Mouse (Mus musculus): ENCODE data around the gene Ptpn5.

Ptpn5 gene

GRCm38 (mm10) chr7:47113383-47113782 lies 20.1 kb downstream of the Ptpn5 start:
- intact Hi-C loops (cut with DNase I): no loop called here

DNA sequence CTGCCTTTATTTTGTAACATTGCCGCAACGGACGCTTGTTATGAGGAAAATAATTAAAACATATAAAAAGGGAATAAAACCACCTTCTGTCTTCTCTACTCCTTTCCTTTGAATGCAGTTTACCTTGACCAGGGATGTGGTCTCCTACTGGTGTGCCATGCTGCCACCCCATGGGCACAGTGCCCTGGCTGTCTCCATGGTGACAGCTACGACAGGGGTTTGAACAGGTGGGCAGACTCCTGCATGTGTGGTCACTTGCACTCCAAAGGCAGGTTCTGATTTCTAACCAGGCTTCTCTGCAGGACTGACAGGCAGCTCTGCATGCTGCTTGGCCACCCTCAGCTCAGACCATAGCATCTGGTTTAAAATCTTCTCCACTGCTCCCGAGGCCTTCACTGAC lies 21.4 kb downstream of the Ptpn5 start:
- intact Hi-C loops (cut with DNase I): no loop called here

DNA sequence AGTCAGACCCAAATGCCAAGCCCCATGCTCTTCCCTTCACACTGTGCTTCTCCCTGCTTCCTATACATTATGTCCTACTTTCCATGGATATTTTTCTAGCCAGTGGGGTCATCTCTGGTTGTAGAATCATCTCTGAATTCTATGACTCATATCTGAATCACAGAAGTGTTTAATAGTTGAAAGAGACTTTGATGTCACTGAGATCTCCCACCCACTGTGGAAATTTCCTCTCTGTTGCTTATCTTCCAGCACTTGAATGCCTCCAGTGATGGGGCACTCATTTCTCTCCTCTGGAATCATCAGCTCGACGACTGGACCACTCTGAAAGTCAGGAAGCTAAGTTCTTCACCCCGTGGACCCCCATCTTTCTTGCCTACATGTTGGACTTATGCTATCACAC lies 22.4 kb downstream of the Ptpn5 start:
- intact Hi-C loops (cut with DNase I): no loop called here

DNA sequence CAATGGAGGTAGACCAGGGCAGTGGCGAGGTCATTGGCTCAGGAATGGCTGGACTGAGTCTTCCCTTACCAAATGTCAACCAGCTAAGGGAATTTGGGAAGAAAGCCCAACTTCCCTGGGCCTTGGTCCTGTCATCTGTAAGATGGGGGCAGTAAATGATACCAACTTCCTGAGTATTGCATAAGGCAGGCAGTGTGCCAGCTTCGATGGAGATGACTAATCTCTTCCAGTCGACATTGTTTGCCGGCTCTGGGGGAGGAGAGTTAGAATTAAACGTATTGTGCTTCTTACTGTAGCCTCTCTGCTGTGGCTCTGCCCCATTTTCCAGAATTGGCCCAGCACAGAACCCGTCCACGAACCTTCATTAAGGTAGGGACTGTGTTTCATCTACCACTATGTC lies 23.0 kb downstream of the Ptpn5 start:
- intact Hi-C loops (cut with DNase I): no loop called here

- intact Hi-C loops (cut with DNase I): no loop called here
Measured at GRCm38 (mm10) chr7:47108779-47109189, 24.7 kb downstream of the Ptpn5 start.

- intact Hi-C loops (cut with DNase I): no loop called here
Measured at GRCm38 (mm10) chr7:47106949-47107348, 26.5 kb downstream of the Ptpn5 start.

- intact Hi-C loops (cut with DNase I): loop anchor here (1.0 kb wide), 1 partner anchor 12 kb away; no protein-coding TSS in a partner anchor
Measured at GRCm38 (mm10) chr7:47103671-47104414, 29.6 kb downstream of the Ptpn5 start.

- intact Hi-C loops (cut with DNase I): no loop called here
Measured at GRCm38 (mm10) chr7:47102970-47103369, 30.5 kb downstream of the Ptpn5 start.

DNA sequence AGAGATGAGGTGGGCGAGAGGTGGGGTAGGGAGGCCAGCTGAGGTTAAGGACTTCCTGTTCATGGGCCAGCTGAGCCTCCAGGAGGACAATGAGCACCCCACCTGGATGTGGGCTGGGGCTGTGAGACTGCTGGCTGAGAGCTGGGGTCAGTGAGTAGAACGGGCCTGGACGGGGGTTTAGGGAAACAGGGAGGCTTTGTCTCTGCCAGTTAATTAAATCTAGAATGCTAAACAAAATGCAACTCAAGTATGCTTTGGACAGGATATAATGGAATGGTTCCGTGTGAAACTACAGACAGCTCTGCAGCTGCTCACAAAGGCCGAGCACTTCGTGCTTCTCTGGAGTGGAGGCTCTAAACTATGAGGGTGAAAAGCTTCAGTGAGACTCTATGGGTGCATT lies 32.9 kb downstream of the Ptpn5 start:
- intact Hi-C loops (cut with DNase I): no loop called here

DNA sequence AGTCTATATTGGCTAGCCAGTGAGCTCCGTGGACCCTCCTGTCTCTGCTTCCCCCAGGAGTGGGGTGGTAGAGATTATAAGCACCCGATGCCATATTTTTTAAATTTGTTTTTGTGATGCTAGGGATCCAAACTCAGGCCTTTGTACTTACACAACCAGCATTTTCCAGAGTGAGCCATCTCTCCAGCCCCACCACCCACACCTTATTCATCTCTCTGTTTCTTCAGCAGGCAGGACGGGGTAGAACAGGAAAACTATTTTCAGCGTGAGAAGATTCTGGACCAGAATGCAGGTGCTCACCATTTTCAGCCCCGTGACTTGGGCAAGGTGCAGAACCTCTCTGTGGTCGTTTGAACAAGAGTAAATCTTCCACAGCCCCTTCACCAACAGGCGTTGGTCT lies 34.2 kb downstream of the Ptpn5 start:
- intact Hi-C loops (cut with DNase I): loop anchor here (5.0 kb wide), 2 partner anchors 33 to 48 kb away; partner anchors contain the start of gene Ptpn5

DNA sequence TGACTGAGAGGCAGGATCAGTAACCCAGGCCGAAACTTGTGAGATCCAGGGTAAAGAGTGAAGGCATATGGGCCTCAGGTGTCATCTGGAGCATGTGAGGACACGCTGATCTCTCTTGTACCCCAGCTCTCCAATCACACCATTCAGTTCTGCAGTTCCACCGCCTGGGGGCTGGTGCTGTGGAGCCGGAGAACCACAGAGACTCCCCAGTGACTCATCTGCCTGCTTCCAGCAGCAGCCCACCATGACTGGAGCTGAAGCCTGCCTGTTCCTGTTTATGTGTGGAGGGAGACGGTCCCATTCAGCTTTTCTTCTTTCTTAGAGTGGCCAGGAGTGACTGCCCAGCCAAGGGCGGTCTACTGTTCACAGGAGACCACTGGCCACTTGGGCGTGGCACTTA lies 35.4 kb downstream of the Ptpn5 start:
- intact Hi-C loops (cut with DNase I): loop anchor here (5.0 kb wide), 2 partner anchors 34 to 49 kb away; partner anchors contain the start of gene Ptpn5

GRCm38 (mm10) chr7:47094969-47095368 lies 38.5 kb downstream of the Ptpn5 start:
- intact Hi-C loops (cut with DNase I): loop anchor here (5.0 kb wide), 2 partner anchors 37 to 52 kb away; partner anchors contain the start of gene Ptpn5

GRCm38 (mm10) chr7:47093935-47094334 lies 39.5 kb downstream of the Ptpn5 start:
- intact Hi-C loops (cut with DNase I): no loop called here

DNA sequence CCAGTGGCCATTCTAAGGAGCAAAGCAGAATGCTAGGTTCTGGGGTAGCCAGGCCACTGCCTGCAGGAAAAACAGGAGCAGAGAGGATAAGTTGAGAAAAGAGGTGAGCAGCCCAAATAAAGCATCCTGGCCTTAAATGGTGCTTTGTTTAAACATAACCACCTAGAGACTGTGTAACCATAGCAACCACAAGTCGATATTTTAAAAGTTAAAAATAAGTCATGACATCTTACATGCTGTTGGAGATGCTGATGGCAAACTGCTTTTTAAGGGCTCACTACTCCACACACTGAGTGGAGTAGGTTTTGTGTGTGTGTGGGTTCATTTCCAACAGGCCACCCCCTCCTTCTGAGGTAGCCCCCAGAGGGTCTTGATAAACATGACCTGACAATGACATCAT lies 48.4 kb downstream of the Ptpn5 start:
- intact Hi-C loops (cut with DNase I): loop anchor here (5.0 kb wide), 1 partner anchor 118 kb away; no protein-coding TSS in a partner anchor

DNA sequence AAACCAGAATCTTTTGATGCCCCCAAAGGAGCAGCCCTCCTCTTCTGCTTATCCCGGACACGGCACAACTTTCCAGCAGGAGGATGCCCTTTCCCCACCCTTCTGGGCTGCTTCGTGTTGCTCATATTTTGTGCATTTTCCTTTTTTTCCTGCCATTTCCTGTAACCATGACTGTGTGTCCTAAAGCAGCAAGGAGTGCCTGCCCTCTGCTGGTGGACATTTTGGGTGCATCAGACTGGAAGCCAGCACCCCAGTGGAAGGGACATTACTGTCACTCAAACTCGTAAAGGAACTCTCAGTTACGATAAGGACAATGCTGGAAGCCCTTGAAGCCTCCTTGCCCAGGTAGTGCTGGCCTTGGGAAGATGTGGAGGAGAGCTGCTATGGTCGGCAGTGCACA lies 52.2 kb downstream of the Ptpn5 start:
- intact Hi-C loops (cut with DNase I): loop anchor here (1.0 to 2.0 kb wide), 2 partner anchors 58 to 66 kb away; no protein-coding TSS in a partner anchor

- intact Hi-C loops (cut with DNase I): loop anchor here (1.0 to 2.0 kb wide), 2 partner anchors 58 to 66 kb away; no protein-coding TSS in a partner anchor
Measured at GRCm38 (mm10) chr7:47080868-47081267, 52.6 kb downstream of the Ptpn5 start.

DNA sequence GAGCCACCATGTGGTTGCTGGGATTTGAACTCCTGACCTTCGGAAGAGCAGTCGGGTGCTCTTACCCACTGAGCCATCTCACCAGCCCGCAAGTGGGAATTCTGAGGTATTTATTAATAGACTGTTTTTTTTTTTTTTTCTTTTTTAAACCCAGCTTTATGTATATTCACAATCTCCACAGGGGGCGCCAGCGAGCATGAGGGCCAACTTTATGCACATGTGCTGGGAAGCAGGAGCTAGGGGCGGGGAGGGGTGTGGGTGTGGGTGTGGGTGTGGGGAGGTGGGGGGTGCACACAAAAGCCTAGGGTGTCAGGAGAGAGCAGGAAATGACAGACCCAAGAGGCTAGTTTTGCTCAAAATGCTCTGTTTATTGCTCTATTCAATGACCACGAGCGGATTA lies 56.0 kb downstream of the Ptpn5 start:
- intact Hi-C loops (cut with DNase I): no loop called here

DNA sequence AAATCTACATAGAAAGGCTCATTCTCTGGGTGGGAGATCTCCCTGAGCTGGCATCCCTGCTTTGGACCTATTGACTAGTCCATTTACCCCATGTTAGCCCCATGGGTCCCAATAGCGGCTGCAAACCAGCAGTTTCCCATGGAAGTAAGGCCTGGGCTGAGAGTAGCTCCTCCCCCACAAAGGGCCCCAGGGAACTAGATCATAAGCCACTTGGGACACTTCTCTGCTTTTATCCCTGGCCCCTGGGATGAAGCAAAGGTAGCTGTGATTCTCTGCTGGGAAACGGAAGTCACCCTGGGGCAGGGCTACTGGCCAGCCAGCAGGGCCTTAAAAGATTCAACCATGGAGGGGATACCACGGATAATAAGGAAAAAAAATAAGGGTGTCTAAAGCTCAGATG lies 56.8 kb downstream of the Ptpn5 start:
- intact Hi-C loops (cut with DNase I): no loop called here

- intact Hi-C loops (cut with DNase I): no loop called here
Measured at GRCm38 (mm10) chr7:47076193-47076592, 57.3 kb downstream of the Ptpn5 start.

GRCm38 (mm10) chr7:47073536-47074521 lies 59.7 kb downstream of the Ptpn5 start:
- intact Hi-C loops (cut with DNase I): no loop called here

- intact Hi-C loops (cut with DNase I): no loop called here
Measured at GRCm38 (mm10) chr7:47072551-47072950, 60.9 kb downstream of the Ptpn5 start.

DNA sequence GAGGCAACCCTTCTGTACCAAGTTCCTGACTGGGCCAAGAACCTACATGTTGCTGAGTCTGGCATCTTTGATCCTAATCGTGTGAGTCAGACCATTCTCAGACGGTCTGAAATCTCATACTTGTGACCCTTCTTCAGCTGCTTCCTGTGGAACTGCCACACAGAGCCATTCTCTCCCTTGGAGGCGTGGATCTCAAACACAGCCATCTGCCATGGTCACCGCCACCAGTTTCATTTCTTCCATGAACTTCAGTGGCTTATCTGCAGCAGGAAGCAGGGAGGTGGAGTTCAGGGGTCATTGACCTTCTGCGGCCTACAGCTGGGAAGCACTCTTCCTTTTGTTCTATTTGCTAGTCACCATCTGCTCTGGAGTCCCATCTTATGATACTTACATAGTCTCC lies 65.6 kb downstream of the Ptpn5 start:
- intact Hi-C loops (cut with DNase I): no loop called here

All from adrenal gland (tissue).